Mouse (Mus musculus) adrenal gland, postnatal 0 days (tissue): ENCODE results near the gene Olfr808. TPM values are rescaled to one million over a fixed set of nuclear protein-coding genes. Genes with fewer than 3 reads are reported as not detected.

Experiments used
- microRNA-seq: library from miRNA; unstranded; fragments of <30 nt; microRNA quantifications from one replicate; pipeline ENCODE4, GENCODE M21; 2016; ENCODE audit warnings: borderline replicate concordance; ENCODE audit not compliant: insufficient number of aligned reads
- polyA plus RNA-seq: library from polyadenylated mRNA; unstranded; fragments of >200 nt; fragmentation: Nextera tagmentation; extraction: Ambion mirVana; gene quantifications from 2 replicates; pipeline ENCODE4 v1.2.1, GENCODE M21; 2015

Gene Olfr808
- polyA plus RNA-seq: not detected in 2 replicates

GRCm38 (mm10) chr10:129765182-129765581 lies at the start of gene Olfr808:
Gene Olfr808 (plus strand): TSS chr10:129765482.

DNA sequence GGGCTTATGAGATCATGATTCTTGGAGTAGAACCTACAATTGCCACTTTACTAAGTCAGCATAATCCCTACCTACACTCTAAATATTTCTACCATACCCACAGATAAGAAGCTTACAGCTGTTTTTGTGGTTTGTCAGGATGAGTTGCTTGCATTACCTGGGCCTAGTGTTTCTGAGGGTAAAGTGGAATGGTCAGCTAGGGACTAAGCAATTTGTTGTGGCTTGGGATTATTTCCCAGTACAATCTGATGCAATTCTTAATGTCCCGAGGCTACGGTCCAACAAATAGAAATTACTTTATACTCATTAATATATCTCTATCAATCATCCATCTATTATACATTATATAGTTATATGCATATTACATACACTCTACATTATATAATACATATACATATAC lies 36.0 kb upstream of the Olfr808 start, which contains the start of gene Olfr805:
Olfr805 (minus strand) TSS at position 101 of the 400 bp plus-strand sequence.

GRCm38 (mm10) chr10:129741821-129742220 lies 23.5 kb upstream of the Olfr808 start, which contains the start of gene Olfr806:
Gene Olfr806 (minus strand): TSS chr10:129741921.

DNA sequence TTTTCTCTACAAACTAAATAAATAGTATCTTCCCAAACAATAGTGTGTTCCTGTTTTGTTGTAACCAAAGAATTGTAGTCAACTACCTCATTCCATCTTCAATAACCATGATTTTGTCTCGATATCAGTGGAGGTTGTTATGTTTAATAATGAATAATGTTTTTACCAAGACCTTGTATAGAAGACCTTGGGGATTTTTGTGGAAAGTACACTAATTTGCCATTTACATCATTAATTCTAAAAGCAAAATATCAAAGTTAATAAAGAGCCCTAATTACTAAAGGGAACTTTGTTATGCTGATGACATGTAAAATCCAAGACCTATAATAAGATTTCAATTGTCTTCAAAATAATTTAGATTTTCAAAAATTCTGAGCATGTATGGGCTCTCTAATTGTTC lies 7.6 kb upstream of the Olfr808 start, which contains the start of gene Olfr807:
Olfr807 (minus strand) TSS at position 101 of the 400 bp plus-strand sequence.

GRCm38 (mm10) chr10:129774338-129774737 lies 9.1 kb downstream of the Olfr808 start, which contains the start of gene Olfr809:
Gene Olfr809 (plus strand): TSS chr10:129774638.

DNA sequence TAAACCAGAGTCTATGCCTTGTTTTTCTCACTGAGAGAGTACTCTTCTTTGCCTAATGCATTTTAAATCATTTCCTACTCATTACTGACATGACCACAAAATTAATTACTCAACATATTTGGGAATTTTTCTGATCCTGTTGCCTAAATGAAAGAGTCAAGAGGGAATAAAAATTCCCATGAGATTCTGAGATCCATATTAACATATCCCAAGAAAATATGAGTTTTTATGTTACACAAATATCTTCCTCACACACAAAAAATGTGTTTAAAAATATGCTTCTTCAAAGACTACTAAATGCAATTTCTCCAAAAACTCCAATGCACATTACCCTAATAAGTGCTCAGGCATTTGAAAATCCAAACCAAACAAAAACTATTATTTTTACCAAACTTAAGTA lies 29.5 kb downstream of the Olfr808 start, which contains the start of gene Olfr810:
Olfr810 (minus strand) TSS at position 101 of the 400 bp plus-strand sequence.

DNA sequence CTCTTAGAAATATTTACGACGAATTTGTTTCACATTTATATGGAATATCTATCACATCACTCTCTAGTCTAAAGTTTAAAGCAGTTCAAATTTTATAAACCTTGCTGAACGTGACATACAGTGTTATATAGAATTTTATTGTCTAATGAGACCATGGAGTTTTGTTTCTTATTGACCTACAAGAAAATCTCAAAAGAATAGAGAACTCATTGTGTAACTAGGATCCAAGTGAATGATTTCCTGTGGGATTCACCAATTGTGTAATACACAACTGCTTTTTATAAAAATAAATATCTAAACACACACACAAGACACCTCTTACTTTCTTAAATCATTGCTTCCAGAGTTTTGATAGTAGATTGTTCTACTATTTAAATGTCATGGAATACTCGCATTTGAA lies 39.0 kb downstream of the Olfr808 start, which contains the start of gene Olfr811:
Olfr811 (minus strand) TSS at position 101 of the 400 bp plus-strand sequence.

Small RNAs within 50 kb of the gene (microRNA-seq; reads per million reads assigned to microRNA genes)
- not detected for gene Gm24485

Other genes starting within 250 kb of the Olfr808 start
- gene Olfr791, start 243.7 kb upstream of the Olfr808 start, polyA plus RNA-seq: not detected in 2 replicates
- gene Olfr792, start 226.3 kb upstream of the Olfr808 start, polyA plus RNA-seq: not detected in 2 replicates
- not detected in 2 replicates for gene Olfr794, start 197.8 kb upstream of the Olfr808 start, polyA plus RNA-seq
- gene Olfr796, start 152.9 kb upstream of the Olfr808 start, polyA plus RNA-seq: not detected in 2 replicates
- not detected in 2 replicates for gene Olfr798, start 137.5 kb upstream of the Olfr808 start, polyA plus RNA-seq
- gene Olfr799, start 128.0 kb upstream of the Olfr808 start, polyA plus RNA-seq: not detected in 2 replicates
- gene Olfr800, start 107.8 kb upstream of the Olfr808 start, polyA plus RNA-seq: not detected in 2 replicates
- gene Olfr801, start 91.6 kb upstream of the Olfr808 start, polyA plus RNA-seq: not detected in 2 replicates
- gene Olfr802, start 77.3 kb upstream of the Olfr808 start, polyA plus RNA-seq: 0.03 and 0.04 TPM in 2 replicates
- not detected in 2 replicates for gene Olfr803, start 71.2 kb upstream of the Olfr808 start, polyA plus RNA-seq
- gene Olfr804, start 62.3 kb upstream of the Olfr808 start, polyA plus RNA-seq: not detected in 2 replicates
- gene Olfr805, start 36.1 kb upstream of the Olfr808 start, polyA plus RNA-seq: not detected in 2 replicates
- gene Olfr806, start 23.6 kb upstream of the Olfr808 start, polyA plus RNA-seq: not detected in 2 replicates
- not detected in 2 replicates for gene Olfr807, start 7.7 kb upstream of the Olfr808 start, polyA plus RNA-seq
- gene Olfr809, start 9.2 kb downstream of the Olfr808 start, polyA plus RNA-seq: not detected in 2 replicates
- gene Olfr810, start 29.4 kb downstream of the Olfr808 start, polyA plus RNA-seq: not detected in 2 replicates
- not detected in 2 replicates for gene Olfr811, start 38.9 kb downstream of the Olfr808 start, polyA plus RNA-seq
- not detected in 2 replicates for gene Olfr812, start 80.6 kb downstream of the Olfr808 start, polyA plus RNA-seq
- not detected in 2 replicates for gene Olfr813, start 89.9 kb downstream of the Olfr808 start, polyA plus RNA-seq
- not detected in 2 replicates for gene Olfr814, start 114.4 kb downstream of the Olfr808 start, polyA plus RNA-seq
- gene Olfr815, start 140.4 kb downstream of the Olfr808 start, polyA plus RNA-seq: not detected in 2 replicates
- not detected in 2 replicates for gene Olfr816, start 150.1 kb downstream of the Olfr808 start, polyA plus RNA-seq
- not detected in 2 replicates for gene Olfr818, start 183.6 kb downstream of the Olfr808 start, polyA plus RNA-seq
- not detected in 2 replicates for gene Olfr819, start 201.8 kb downstream of the Olfr808 start, polyA plus RNA-seq
- not detected in 2 replicates for gene Olfr247, start 210.7 kb downstream of the Olfr808 start, polyA plus RNA-seq
- not detected in 2 replicates for gene Gm10310, start 219.6 kb downstream of the Olfr808 start, polyA plus RNA-seq
- not detected in 2 replicates for gene Olfr820, start 247.1 kb downstream of the Olfr808 start, polyA plus RNA-seq